Mouse (Mus musculus): ENCODE results near the gene Pik3c2a. TPM values are rescaled to one million over a fixed set of nuclear protein-coding genes. Genes with fewer than 3 reads are reported as not detected.

The Pik3c2a gene
- total and polyA plus RNA-seq, 3 experiments: 2.6 to 3.9 TPM; not detected in 1

DNA sequence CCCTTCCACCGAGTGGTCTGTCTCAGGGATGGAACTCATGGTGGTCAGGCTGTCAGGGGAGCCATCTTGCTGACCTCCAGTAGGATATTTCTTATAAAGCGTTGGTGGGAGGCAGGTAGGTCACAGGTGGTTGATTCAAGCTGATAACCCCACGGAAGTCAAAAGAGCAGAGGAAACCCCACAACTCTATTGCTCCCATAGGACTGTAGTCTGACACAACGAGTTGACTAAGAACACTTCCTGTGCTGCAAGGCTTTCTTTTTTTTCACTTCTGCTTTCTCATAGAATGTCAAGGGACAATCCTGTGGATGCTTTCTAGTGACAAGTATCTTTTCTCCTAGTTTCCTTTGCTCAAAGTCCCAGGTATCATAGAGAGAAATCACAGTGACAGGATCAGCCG lies 33.0 kb upstream of the Pik3c2a start:
- TF ChIP-seq POLR2AphosphoS2 (IDR thresholded peaks at IDR 0.05; ENCODE audit: low read length): no peak
- TF ChIP-seq GATA1 (IDR thresholded peaks at IDR 0.05; ENCODE audit: low read depth, low read length): no peak
- no peak for TF ChIP-seq E2F4 (IDR thresholded peaks at IDR 0.05; ENCODE audit: borderline replicate concordance, low read depth, low read length)
- no peak for TF ChIP-seq POLR2A (IDR thresholded peaks at IDR 0.05; ENCODE audit: control insufficient read depth in 1 of 2, insufficient read depth in 1 of 2, low read depth in 1 of 2, low read length in 2 of 2, poor library complexity in 1 of 2)
- TF ChIP-seq CHD2 (IDR thresholded peaks at IDR 0.05; ENCODE audit: low read length): no peak
- no peak for TF ChIP-seq HCFC1 (IDR thresholded peaks at IDR 0.05; ENCODE audit: low read depth, low read length)
- TF ChIP-seq RAD21 (IDR thresholded peaks at IDR 0.05; ENCODE audit: low read depth, low read length): no peak
- TF ChIP-seq UBTF (IDR thresholded peaks at IDR 0.05; ENCODE audit: borderline replicate concordance, insufficient read depth, low read depth, low read length): no peak
- no peak for TF ChIP-seq USF2 (IDR thresholded peaks at IDR 0.05; ENCODE audit: borderline replicate concordance in 1 of 2, insufficient read depth in 1 of 2, low read depth in 1 of 2, low read length in 2 of 2)
- H3K4me1 ChIP-seq (ENCODE audit: control insufficient read depth in 1 of 2, insufficient read depth in 2 of 2, low read length in 2 of 2): no peaks in the 10 kb centered on the region
- H3K9me3 ChIP-seq (replicated peaks; ENCODE audit: insufficient read depth, low read length): no peaks in the 10 kb centered on the region
- H3K27me3 ChIP-seq (ENCODE audit: control insufficient read depth in 1 of 2, insufficient read depth in 2 of 2, low read length in 2 of 2): no peaks in the 10 kb centered on the region; a peak in 1 of 4 replicates
- H3K9ac ChIP-seq (ENCODE audit: control insufficient read depth, low read depth, low read length, poor library complexity, severe bottlenecking): no peak overlapping the region
- no peaks in the 10 kb centered on the region for H3K79me2 ChIP-seq (ENCODE audit: control insufficient read depth, insufficient read depth, low read length, poor library complexity)
- H3K36me3 ChIP-seq (ENCODE audit: control insufficient read depth in 1 of 2, insufficient read depth in 2 of 2, low read length in 2 of 2): no peaks in the 10 kb centered on the region
- H3K27ac ChIP-seq (ENCODE audit: control insufficient read depth, low read depth, low read length): no peak overlapping the region
- no peak overlapping the region for H3K4me3 ChIP-seq (ENCODE audit: control insufficient read depth in 1 of 2, insufficient read depth in 1 of 2, low read depth in 2 of 2, low read length in 2 of 2)
- no peak for DNase-seq (ENCODE audit: low read depth, low spot score)

DNA sequence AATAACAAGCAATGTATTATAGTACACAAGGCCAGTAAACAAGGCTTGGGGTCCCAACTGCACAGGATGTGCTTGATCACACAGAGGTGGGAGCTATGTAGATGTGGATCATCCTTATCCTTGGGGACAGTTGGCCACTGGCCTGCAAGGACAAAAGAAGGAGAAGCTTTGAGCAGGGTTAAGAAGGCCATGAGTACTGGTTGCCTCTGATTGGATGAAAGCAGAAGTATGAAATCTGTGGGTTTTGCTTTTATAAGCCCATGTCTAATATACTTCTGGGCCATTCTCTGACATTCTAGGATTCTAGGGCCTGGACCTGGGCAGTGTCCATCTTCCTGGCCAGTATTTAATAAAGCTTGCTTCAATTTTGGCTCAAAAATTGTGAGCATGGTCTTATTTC lies 32.6 kb upstream of the Pik3c2a start:
- Histone ChIP-seq H3K27ac (ENCODE audit: control insufficient read depth, low read depth, low read length) (no peak overlapping the region), H3K4me3 (ENCODE audit: control insufficient read depth in 1 of 2, insufficient read depth in 1 of 2, low read depth in 2 of 2, low read length in 2 of 2) (no peak overlapping the region), H3K79me2 (ENCODE audit: control insufficient read depth, insufficient read depth, low read length, poor library complexity) (no peaks in the 10 kb centered on the region), H3K9ac (ENCODE audit: control insufficient read depth, low read depth, low read length, poor library complexity, severe bottlenecking) (no peak overlapping the region), H3K9me3 (replicated peaks; ENCODE audit: insufficient read depth, low read length) (no peaks in the 10 kb centered on the region), H3K36me3 (ENCODE audit: control insufficient read depth in 1 of 2, insufficient read depth in 2 of 2, low read length in 2 of 2) (no peaks in the 10 kb centered on the region), H3K27me3 (ENCODE audit: control insufficient read depth in 1 of 2, insufficient read depth in 2 of 2, low read length in 2 of 2) (no peaks in the 10 kb centered on the region; a peak in 1 of 4 replicates), H3K4me1 (ENCODE audit: control insufficient read depth in 1 of 2, insufficient read depth in 2 of 2, low read length in 2 of 2) (no peaks in the 10 kb centered on the region)
- TF ChIP-seq MYB (IDR thresholded peaks at IDR 0.05; ENCODE audit: low read depth, low read length) (no peak), ELF1 (IDR thresholded peaks at IDR 0.05; ENCODE audit: low read depth, low read length) (no peak), TBP (IDR thresholded peaks at IDR 0.05; ENCODE audit: low read depth, low read length) (no peak), BHLHE40 (IDR thresholded peaks at IDR 0.05; ENCODE audit: borderline replicate concordance, low read depth, low read length) (no peak), HCFC1 (IDR thresholded peaks at IDR 0.05; ENCODE audit: low read depth, low read length) (no peak), EP300 (IDR thresholded peaks at IDR 0.05; ENCODE audit: low read depth in 1 of 2, low read length in 2 of 2) (no peak), GATA1 (IDR thresholded peaks at IDR 0.05; ENCODE audit: low read depth, low read length) (no peak), GABPA (IDR thresholded peaks at IDR 0.05; ENCODE audit: low read depth, low read length) (no peak), ZKSCAN1 (IDR thresholded peaks at IDR 0.05; ENCODE audit: low read depth, low read length) (no peak), KAT2A (conservative IDR thresholded peaks at IDR 0.05; ENCODE audit: low read depth, low read length) (no peak), USF2 (IDR thresholded peaks at IDR 0.05; ENCODE audit: borderline replicate concordance in 1 of 2, insufficient read depth in 1 of 2, low read depth in 1 of 2, low read length in 2 of 2) (no peak), NRF1 (IDR thresholded peaks at IDR 0.05; ENCODE audit: insufficient read depth, low read depth, low read length, poor library complexity, severe bottlenecking) (no peak), MAX (IDR thresholded peaks at IDR 0.05; ENCODE audit: low read length) (no peak), ZC3H11A (IDR thresholded peaks at IDR 0.05; ENCODE audit: low read depth, low read length) (no peak), RCOR1 (IDR thresholded peaks at IDR 0.05; ENCODE audit: low read depth, low read length) (no peak), USF1 (IDR thresholded peaks at IDR 0.05; ENCODE audit: low read depth, low read length) (no peak), JUND (IDR thresholded peaks at IDR 0.05; ENCODE audit: low read depth, low read length) (no peak)
- DNase-seq (ENCODE audit: low read depth, low spot score): no peak
